Mouse (Mus musculus) E14TG2a.4 (cell line): ENCODE results near the gene BC051665.

Experiments
- CTCF ChIP-seq: conservative IDR thresholded peaks from 2 replicates; pipeline ENCODE4 v1.5.1; 2014; ENCODE audit warnings: low read length
- NANOG ChIP-seq: IDR thresholded peaks from 2 replicates; pipeline ENCODE4 v1.6.1; 2014; ENCODE audit warnings: borderline replicate concordance, low read length, mixed read lengths
- POU5F1 ChIP-seq: IDR thresholded peaks from 2 replicates; pipeline ENCODE4 v1.6.1; 2014; ENCODE audit warnings: low read length, borderline replicate concordance

- no peak for TF ChIP-seq CTCF
- no peak for TF ChIP-seq NANOG
- no peak for TF ChIP-seq POU5F1
These were observed 28.9 kb downstream of the BC051665 start for GRCm38 (mm10) chr13:60757292-60757691.
